Mouse (Mus musculus): ENCODE results near the gene Gm21366.
"Not testable (repeated sequence)": the region's sequence is repeated elsewhere in the genome, so short reads cannot be mapped to it uniquely, and the experiment has no call there.

Gm21366 gene

DNA sequence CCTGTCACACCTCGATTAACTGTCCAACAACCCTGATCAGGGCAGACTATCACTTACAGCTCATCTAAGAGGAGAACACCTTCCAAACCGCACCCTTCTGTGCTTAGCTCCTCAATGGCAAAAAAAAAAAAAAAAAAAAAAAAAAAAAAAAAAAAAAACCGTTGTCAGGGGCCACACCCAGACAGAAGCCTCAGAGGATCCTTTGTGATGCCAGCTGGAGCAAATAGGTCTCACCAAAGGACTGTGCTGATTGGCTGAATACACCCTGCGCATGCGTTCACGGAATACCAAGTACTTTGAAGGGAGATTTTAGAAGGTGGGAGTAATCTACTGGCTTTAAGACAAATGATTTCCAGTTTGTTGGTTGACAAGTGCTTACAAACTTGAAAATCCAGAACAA, at the start of gene Gm21366:
Gm21366 (minus strand) TSS at position 101 of the 400 bp plus-strand sequence.
- in situ Hi-C loops (cut with MboI; ENCODE audit: unreplicated experiment in 2 of 2): not testable (repeated sequence)

Data from v-Abl transformed pro-B cells (cell line).